Mouse (Mus musculus) hematopoietic multipotent progenitor cell, adult 10-12 weeks (in vitro differentiated cells): ENCODE measurements around the gene Gm2012. TPM values are rescaled to one million over a fixed set of nuclear protein-coding genes. Genes with fewer than 3 reads are reported as not detected.

Experiments used
- polyA plus RNA-seq: library from polyadenylated mRNA; stranded (reverse); fragments of >175 nt; gene quantifications from 2 replicates; pipeline ENCODE4 v1.2.3, GENCODE M21; 2012; ENCODE audit warnings: low replicate concordance

The Gm2012 gene
- not detected in 2 replicates for polyA plus RNA-seq

DNA sequence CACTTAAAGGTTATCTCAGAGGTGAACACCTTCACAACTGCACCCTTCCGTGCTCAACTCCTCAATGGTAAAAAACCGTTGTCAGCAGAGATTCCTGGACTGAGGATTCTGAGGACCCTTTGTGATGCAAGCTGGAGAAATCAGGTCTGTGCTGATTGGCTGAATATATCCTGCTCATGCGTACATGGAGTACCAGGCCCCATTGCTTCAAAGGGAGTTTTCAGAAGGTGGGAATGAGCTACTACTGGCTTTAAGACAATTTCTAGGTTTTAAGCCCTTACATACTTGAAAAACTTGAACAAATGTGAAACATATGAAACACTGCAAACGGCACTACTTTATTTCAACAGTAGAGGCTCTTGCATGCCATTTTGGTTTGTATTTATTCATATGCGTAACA, at the start of gene Gm2012:
Gene Gm2012, minus strand, starts transcription at position 101 of the 400 bp plus-strand sequence.

Other genes with a start within 250 kb of the Gm2012 start
- gene Gm5168, start 180.3 kb downstream of the Gm2012 start, polyA plus RNA-seq: not detected in 2 replicates
- gene Gm2030, start 78.7 kb upstream of the Gm2012 start, polyA plus RNA-seq: not detected in 2 replicates